Mouse (Mus musculus) midbrain, embryonic 10.5 days (tissue): Measurements from ENCODE around the gene Ano1. TPM values are rescaled to one million over a fixed set of nuclear protein-coding genes. Genes with fewer than 3 reads are reported as not detected.

Source experiments
- DNase-seq: peaks from one replicate; pipeline ENCODE4 v3.0.0-alpha.2; 2017; ENCODE audit warnings: low spot score
- H3K27ac ChIP-seq: fragments of 300-500 bp; sonication (generic); replicated peaks from 2 replicates; pipeline ENCODE4 v1.5.1; 2016; ENCODE audit warnings: mild to moderate bottlenecking
- H3K27me3 ChIP-seq: fragments of 300-500 bp; sonication (generic); 2 replicates; pipeline ENCODE4 v1.6.1; 2016; ENCODE audit warnings: low read depth, mild to moderate bottlenecking; ENCODE audit not compliant: poor library complexity, severe bottlenecking
- H3K36me3 ChIP-seq: fragments of 300-500 bp; sonication (generic); 2 replicates; pipeline ENCODE4 v1.6.1; 2016; ENCODE audit warnings: mild to moderate bottlenecking, moderate library complexity
- H3K4me1 ChIP-seq: fragments of 300-500 bp; sonication (generic); 2 replicates; pipeline ENCODE4 v1.6.1; 2016
- H3K4me3 ChIP-seq: fragments of 300-500 bp; sonication (generic); 2 replicates; pipeline ENCODE4 v1.5.1; 2016; ENCODE audit warnings: mild to moderate bottlenecking, moderate library complexity
- H3K9me3 ChIP-seq: fragments of 300-500 bp; sonication (generic); replicated peaks from 2 replicates; pipeline ENCODE4 v1.6.1; 2016; ENCODE audit warnings: mild to moderate bottlenecking
- WGBS: fragments of 180-500 bp; shearing (Covaris S2); methylation state at CpG from one replicate; pipeline ENCODE4 v1.1.7; 2016; 5-methylcytosine and 5-hydroxymethylcytosine counted together
- polyA plus RNA-seq: library from polyadenylated mRNA; unstranded; fragments of >200 nt; fragmentation: Nextera tagmentation; extraction: Ambion mirVana; gene quantifications from 2 replicates; pipeline ENCODE4 v1.2.1, GENCODE M21; 2016

Ano1 gene
- polyA plus RNA-seq, 1 experiment from 2014 or later, result 29.4 TPM

- no peak overlapping the region for H3K4me3 ChIP-seq
- DNase-seq, result no peak
- 47% methylated on average over 6 of the region's 6 CpGs for WGBS
- H3K4me1 ChIP-seq, result peaks cover 25% of the 10 kb centered on the region
- H3K27me3 ChIP-seq, result peaks cover 66% of the 10 kb centered on the region
- H3K36me3 ChIP-seq, result no peaks in the 10 kb centered on the region
- no peaks in the 10 kb centered on the region for H3K9me3 ChIP-seq
- no peak overlapping the region for H3K27ac ChIP-seq
Measured at GRCm38 (mm10) chr7:144558552-144558951, 193.2 kb downstream of the Ano1 start.

- H3K4me3 ChIP-seq, result peak overlapping the region; percentile 98
- peaks cover 38% of the 10 kb centered on the region for H3K4me1 ChIP-seq
- no peak for DNase-seq
- H3K27me3 ChIP-seq, result peaks cover 30% of the 10 kb centered on the region
- peak overlapping the region; percentile 94 for H3K27ac ChIP-seq
- peaks cover 31% of the 10 kb centered on the region for H3K36me3 ChIP-seq
- WGBS, result 27% methylated on average over 8 of the region's 8 CpGs
- H3K9me3 ChIP-seq, result no peaks in the 10 kb centered on the region
Measured at GRCm38 (mm10) chr7:144554123-144554472, 197.7 kb downstream of the Ano1 start.

GRCm38 (mm10) chr7:144553237-144554122 lies 198.3 kb downstream of the Ano1 start, which contains the start of gene Ppfia1:
Gene Ppfia1 (minus strand): TSS chr7:144553729.
- under 1% methylated on average over 97 of the region's 97 CpGs for WGBS
- Histone ChIP-seq H3K4me3 (peak within 1 kb of the TSS; percentile 98), H3K27ac (peak within 1 kb of the TSS; percentile 94), H3K9me3 (no peaks in the 10 kb centered on the region), H3K27me3 (peaks cover 24% of the 10 kb centered on the region), H3K36me3 (peaks cover 38% of the 10 kb centered on the region), H3K4me1 (peaks cover 38% of the 10 kb centered on the region)
- DNase-seq, result peak; percentile 96

- H3K4me3 ChIP-seq, result peak overlapping the region; percentile 98
- WGBS, result 91% methylated on average over 8 of the region's 8 CpGs
- H3K36me3 ChIP-seq, result peaks cover 49% of the 10 kb centered on the region
- H3K27me3 ChIP-seq, result peaks cover 22% of the 10 kb centered on the region
- H3K27ac ChIP-seq, result no peak overlapping the region
- no peaks in the 10 kb centered on the region for H3K9me3 ChIP-seq
- H3K4me1 ChIP-seq, result peaks cover 38% of the 10 kb centered on the region
- no peak for DNase-seq
Measured at GRCm38 (mm10) chr7:144552274-144552673, 199.5 kb downstream of the Ano1 start.

GRCm38 (mm10) chr7:144550811-144551210 lies 201.0 kb downstream of the Ano1 start:
- Histone ChIP-seq H3K4me3 (no peak overlapping the region), H3K27ac (no peak overlapping the region), H3K4me1 (peaks cover 38% of the 10 kb centered on the region), H3K36me3 (peaks cover 63% of the 10 kb centered on the region), H3K9me3 (no peaks in the 10 kb centered on the region), H3K27me3 (peaks cover 12% of the 10 kb centered on the region)
- 91% methylated on average over 1 of the region's 1 CpGs for WGBS
- no peak for DNase-seq

- H3K36me3 ChIP-seq, result peaks cover 70% of the 10 kb centered on the region
- H3K27ac ChIP-seq, result no peak overlapping the region
- H3K9me3 ChIP-seq, result no peaks in the 10 kb centered on the region
- peaks cover 4% of the 10 kb centered on the region for H3K27me3 ChIP-seq
- peaks cover 38% of the 10 kb centered on the region for H3K4me1 ChIP-seq
- H3K4me3 ChIP-seq, result no peak overlapping the region
- WGBS, result 99% methylated on average over 2 of the region's 2 CpGs
- no peak for DNase-seq
Measured at GRCm38 (mm10) chr7:144549904-144550566, 201.7 kb downstream of the Ano1 start.

- Histone ChIP-seq H3K36me3 (peaks cover 52% of the 10 kb centered on the region), H3K9me3 (no peaks in the 10 kb centered on the region), H3K4me1 (peaks cover 2% of the 10 kb centered on the region; the same call in 1 of the 2 replicates), H3K27me3 (no peaks in the 10 kb centered on the region), H3K4me3 (no peak overlapping the region), H3K27ac (no peak overlapping the region)
- DNase-seq, result no peak
- WGBS, result 88% methylated on average over 3 of the region's 3 CpGs
Measured at GRCm38 (mm10) chr7:144545231-144545630, 206.5 kb downstream of the Ano1 start.

- no peak overlapping the region for H3K4me3 ChIP-seq
Measured at GRCm38 (mm10) chr7:144541351-144541750, 210.4 kb downstream of the Ano1 start.

GRCm38 (mm10) chr7:144539146-144539545 lies 212.6 kb downstream of the Ano1 start:
- H3K9me3 ChIP-seq, result no peaks in the 10 kb centered on the region
- DNase-seq, result no peak
- no peaks in the 10 kb centered on the region for H3K27me3 ChIP-seq
- H3K36me3 ChIP-seq, result peaks cover 12% of the 10 kb centered on the region
- H3K4me1 ChIP-seq, result peaks cover 13% of the 10 kb centered on the region
- no peak overlapping the region for H3K4me3 ChIP-seq
- 83% methylated on average over 2 of the region's 2 CpGs for WGBS
- no peak overlapping the region for H3K27ac ChIP-seq

More at GRCm38 (mm10) chr7:144541351-144541750, 210.4 kb downstream of the Ano1 start:
- no peak overlapping the region for H3K27ac ChIP-seq
- no peak for DNase-seq
- H3K9me3 ChIP-seq, result no peaks in the 10 kb centered on the region
- 91% methylated on average over 5 of the region's 5 CpGs for WGBS
- peaks cover 13% of the 10 kb centered on the region for H3K4me1 ChIP-seq
- no peaks in the 10 kb centered on the region for H3K27me3 ChIP-seq
- H3K36me3 ChIP-seq, result peaks cover 22% of the 10 kb centered on the region

Other genes with a start within 250 kb of the Ano1 start
- gene Ppfia1, start 198.2 kb downstream of the Ano1 start, polyA plus RNA-seq, result 39.6 and 44.0 TPM in 2 replicates
- gene Fadd, start 169.5 kb downstream of the Ano1 start, polyA plus RNA-seq, result 11.0 and 11.6 TPM in 2 replicates
- gene Fgf3, start 86.1 kb upstream of the Ano1 start, polyA plus RNA-seq, result 2.9 TPM in 2 replicates
- 0.07 TPM in 1 of 2 replicates, not detected in the other for gene Fgf4, start 95.4 kb upstream of the Ano1 start, polyA plus RNA-seq
- gene Fgf15, start 144.6 kb upstream of the Ano1 start, polyA plus RNA-seq, result 96.3 and 110 TPM in 2 replicates
- gene LTO1, start 163.1 kb upstream of the Ano1 start, polyA plus RNA-seq, result 30.7 and 34.4 TPM in 2 replicates
- gene Ccnd1, start 188.0 kb upstream of the Ano1 start, polyA plus RNA-seq, result 238 and 258 TPM in 2 replicates